Mouse (Mus musculus): Measurements from ENCODE around the gene Hacd1.
A peak's percentile ranks its signal among the peaks of the same experiment; 100 is the strongest.

Hacd1 gene

GRCm38 (mm10) chr2:14005121-14005520, 50.8 kb downstream of the Hacd1 start:
- DNase-seq (ENCODE audit: low spot score) = no peak

- DNase-seq (ENCODE audit: low spot score) = no peak
Measured at GRCm38 (mm10) chr2:13960136-13960535, 95.8 kb downstream of the Hacd1 start.

GRCm38 (mm10) chr2:13956463-13956862, 99.5 kb downstream of the Hacd1 start:
- DNase-seq (ENCODE audit: low spot score) = no peak

- DNase-seq (ENCODE audit: low spot score) = peak; percentile 4
Measured at GRCm38 (mm10) chr2:13938118-13938517, 117.8 kb downstream of the Hacd1 start.

GRCm38 (mm10) chr2:13935343-13935742, 120.6 kb downstream of the Hacd1 start:
- no peak for DNase-seq (ENCODE audit: low spot score)

GRCm38 (mm10) chr2:13932253-13932652, 123.7 kb downstream of the Hacd1 start:
- DNase-seq (ENCODE audit: low spot score) = no peak

- no peak for DNase-seq (ENCODE audit: low spot score)
Measured at GRCm38 (mm10) chr2:13930724-13931123, 125.2 kb downstream of the Hacd1 start.

GRCm38 (mm10) chr2:13888568-13888967, 167.4 kb downstream of the Hacd1 start:
- no peak for DNase-seq (ENCODE audit: low spot score)

- DNase-seq (ENCODE audit: low spot score) = no peak
Measured at GRCm38 (mm10) chr2:13857461-13857860, 198.5 kb downstream of the Hacd1 start.

- peak; percentile 23 for DNase-seq (ENCODE audit: low spot score)
Measured at GRCm38 (mm10) chr2:13855510-13855909, 200.4 kb downstream of the Hacd1 start.

GRCm38 (mm10) chr2:13836310-13836709, 219.6 kb downstream of the Hacd1 start:
- DNase-seq (ENCODE audit: low spot score) = peak; percentile 41

GRCm38 (mm10) chr2:13834989-13835388, 220.9 kb downstream of the Hacd1 start:
- no peak for DNase-seq (ENCODE audit: low spot score)

- no peak for DNase-seq (ENCODE audit: low spot score)
Measured at GRCm38 (mm10) chr2:13816645-13817044, 239.3 kb downstream of the Hacd1 start.

GRCm38 (mm10) chr2:13808593-13808992, 247.3 kb downstream of the Hacd1 start:
- no peak for DNase-seq (ENCODE audit: low spot score)

GRCm38 (mm10) chr2:13808008-13808407, 247.9 kb downstream of the Hacd1 start:
- no peak for DNase-seq (ENCODE audit: low spot score)

- DNase-seq (ENCODE audit: low spot score) = no peak
Measured at GRCm38 (mm10) chr2:13806120-13806519, 249.8 kb downstream of the Hacd1 start.

GRCm38 (mm10) chr2:13800639-13801038, 255.3 kb downstream of the Hacd1 start:
- DNase-seq (ENCODE audit: low spot score) = no peak
